Mouse (Mus musculus): ENCODE data around the gene Syce1. TPM values are rescaled to one million over a fixed set of nuclear protein-coding genes. Genes with fewer than 3 reads are reported as not detected.
"Not testable (repeated sequence)": the region's sequence is repeated elsewhere in the genome, so short reads cannot be mapped to it uniquely, and the experiment has no call there.

The Syce1 gene
- polyA plus RNA-seq, 1 experiment from 2014 or later: 0.25 TPM

- H3K27ac ChIP-seq (ENCODE audit: low read length): no peak overlapping the region
- no peak overlapping the region for H3K9ac ChIP-seq (replicated peaks; ENCODE audit: low read length)
- no peaks in the 10 kb centered on the region for H3K36me3 ChIP-seq (ENCODE audit: insufficient read depth, low read length)
- no peaks in the 10 kb centered on the region for H3K27me3 ChIP-seq (ENCODE audit: insufficient read depth, low read length)
- no peak for ATAC-seq (ENCODE audit: low FRiP score, low TSS enrichment)
- no peaks in the 10 kb centered on the region for H3K4me1 ChIP-seq (ENCODE audit: insufficient read depth, low read length)
- no peak overlapping the region for H3K4me3 ChIP-seq (ENCODE audit: low read length)
- no peak overlapping the region for H3K4me2 ChIP-seq (replicated peaks; ENCODE audit: low read depth, low read length)
- 72% methylated on average over 4 of the region's 4 CpGs for WGBS
- H3K9me3 ChIP-seq (ENCODE audit: low read length): no peaks in the 10 kb centered on the region
Measured at GRCm38 (mm10) chr7:140780548-140780947, 7.1 kb downstream of the Syce1 start.

- no peaks in the 10 kb centered on the region for H3K27me3 ChIP-seq (ENCODE audit: insufficient read depth, low read length)
- ATAC-seq (ENCODE audit: low FRiP score, low TSS enrichment): no peak
- H3K9ac ChIP-seq (replicated peaks; ENCODE audit: low read length): no peak overlapping the region
- no peaks in the 10 kb centered on the region for H3K4me1 ChIP-seq (ENCODE audit: insufficient read depth, low read length)
- WGBS: 77% methylated on average over 12 of the region's 12 CpGs
- H3K4me2 ChIP-seq (replicated peaks; ENCODE audit: low read depth, low read length): no peak overlapping the region
- no peak overlapping the region for H3K4me3 ChIP-seq (ENCODE audit: low read length)
- no peaks in the 10 kb centered on the region for H3K36me3 ChIP-seq (ENCODE audit: insufficient read depth, low read length)
- H3K27ac ChIP-seq (ENCODE audit: low read length): no peak overlapping the region
- no peaks in the 10 kb centered on the region for H3K9me3 ChIP-seq (ENCODE audit: low read length)
Measured at GRCm38 (mm10) chr7:140765888-140766739, 21.5 kb downstream of the Syce1 start.

GRCm38 (mm10) chr7:140765391-140765790, 22.3 kb downstream of the Syce1 start:
- 69% methylated on average over 1 of the region's 1 CpGs for WGBS
- not testable (repeated sequence) for ATAC-seq (ENCODE audit: low FRiP score, low TSS enrichment); H3K9me3 ChIP-seq (ENCODE audit: low read length)

DNA sequence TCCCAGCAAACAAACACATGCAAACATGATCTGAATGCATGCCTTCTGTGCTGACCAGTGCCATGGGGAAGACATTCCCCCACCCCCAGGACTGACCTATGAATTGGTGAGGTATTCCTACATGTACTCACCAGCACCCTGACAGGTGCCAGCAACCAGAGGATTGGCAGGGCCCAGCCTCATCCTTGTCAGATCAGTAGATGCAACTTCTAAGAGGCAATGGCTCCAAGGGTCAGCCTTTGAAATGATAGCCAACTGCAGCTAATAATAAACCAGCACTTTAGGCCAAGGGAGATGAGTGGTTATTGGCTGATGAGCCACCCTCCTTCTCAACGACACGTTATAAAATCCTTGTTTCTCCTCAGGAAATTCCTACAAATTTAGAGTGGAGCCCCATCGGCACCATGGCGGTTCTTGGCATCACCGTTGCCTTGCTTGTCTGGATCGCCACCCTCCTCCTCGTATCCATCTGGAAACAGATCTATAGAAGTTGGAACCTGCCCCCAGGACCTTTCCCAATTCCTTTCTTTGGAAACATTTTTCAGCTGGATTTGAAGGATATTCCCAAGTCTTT, 24.1 kb downstream of the Syce1 start, which contains the start of gene Cyp2e1:
TSS of gene Cyp2e1 (plus strand) at position 293 of the 574 bp plus-strand sequence.
- Histone ChIP-seq H3K9ac (replicated peaks; ENCODE audit: low read length) (no peak within 1 kb of the TSS), H3K9me3 (ENCODE audit: low read length) (no peaks in the 10 kb centered on the region), H3K4me1 (ENCODE audit: insufficient read depth, low read length) (no peaks in the 10 kb centered on the region), H3K36me3 (ENCODE audit: insufficient read depth, low read length) (no peaks in the 10 kb centered on the region), H3K27ac (ENCODE audit: low read length) (no peak within 1 kb of the TSS), H3K27me3 (ENCODE audit: insufficient read depth, low read length) (no peaks in the 10 kb centered on the region), H3K4me3 (ENCODE audit: low read length) (no peak within 1 kb of the TSS), H3K4me2 (replicated peaks; ENCODE audit: low read depth, low read length) (no peak within 1 kb of the TSS)
- no peak for ATAC-seq (ENCODE audit: low FRiP score, low TSS enrichment)
- WGBS: 77% methylated on average over 7 of the region's 7 CpGs

More at GRCm38 (mm10) chr7:140765391-140765790, 22.3 kb downstream of the Syce1 start:
- not testable (repeated sequence) for H3K4me3 ChIP-seq (ENCODE audit: low read length); H3K27me3 ChIP-seq (ENCODE audit: insufficient read depth, low read length); H3K4me2 ChIP-seq (replicated peaks; ENCODE audit: low read depth, low read length); H3K4me1 ChIP-seq (ENCODE audit: insufficient read depth, low read length); H3K9ac ChIP-seq (replicated peaks; ENCODE audit: low read length); H3K27ac ChIP-seq (ENCODE audit: low read length); H3K36me3 ChIP-seq (ENCODE audit: insufficient read depth, low read length)

DNA sequence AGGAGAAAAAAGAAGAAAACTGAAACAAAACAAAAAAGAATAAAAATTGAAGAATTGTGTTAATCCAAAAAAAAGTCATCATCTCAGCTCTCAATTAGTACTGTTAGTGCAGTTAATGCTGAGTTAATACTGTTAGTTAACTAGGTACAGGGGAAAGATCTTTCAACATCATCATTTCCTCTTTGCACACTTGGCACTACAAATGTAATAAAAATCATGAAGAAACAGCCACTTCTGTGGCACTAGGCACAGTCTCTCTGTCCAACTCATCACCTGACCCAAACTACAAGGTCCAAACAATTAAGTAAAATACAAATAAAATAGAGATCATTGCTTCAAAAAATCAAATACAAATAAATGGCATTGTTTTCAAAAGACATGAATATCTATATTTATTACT, 27.0 kb downstream of the Syce1 start:
- H3K27me3 ChIP-seq (ENCODE audit: insufficient read depth, low read length): no peaks in the 10 kb centered on the region
- no peak overlapping the region for H3K4me2 ChIP-seq (replicated peaks; ENCODE audit: low read depth, low read length)
- no peak overlapping the region for H3K27ac ChIP-seq (ENCODE audit: low read length)
- no peak overlapping the region for H3K9ac ChIP-seq (replicated peaks; ENCODE audit: low read length)
- H3K4me3 ChIP-seq (ENCODE audit: low read length): no peak overlapping the region
- H3K9me3 ChIP-seq (ENCODE audit: low read length): no peaks in the 10 kb centered on the region
- H3K4me1 ChIP-seq (ENCODE audit: insufficient read depth, low read length): no peaks in the 10 kb centered on the region
- no peaks in the 10 kb centered on the region for H3K36me3 ChIP-seq (ENCODE audit: insufficient read depth, low read length)
- ATAC-seq (ENCODE audit: low FRiP score, low TSS enrichment): no peak

DNA sequence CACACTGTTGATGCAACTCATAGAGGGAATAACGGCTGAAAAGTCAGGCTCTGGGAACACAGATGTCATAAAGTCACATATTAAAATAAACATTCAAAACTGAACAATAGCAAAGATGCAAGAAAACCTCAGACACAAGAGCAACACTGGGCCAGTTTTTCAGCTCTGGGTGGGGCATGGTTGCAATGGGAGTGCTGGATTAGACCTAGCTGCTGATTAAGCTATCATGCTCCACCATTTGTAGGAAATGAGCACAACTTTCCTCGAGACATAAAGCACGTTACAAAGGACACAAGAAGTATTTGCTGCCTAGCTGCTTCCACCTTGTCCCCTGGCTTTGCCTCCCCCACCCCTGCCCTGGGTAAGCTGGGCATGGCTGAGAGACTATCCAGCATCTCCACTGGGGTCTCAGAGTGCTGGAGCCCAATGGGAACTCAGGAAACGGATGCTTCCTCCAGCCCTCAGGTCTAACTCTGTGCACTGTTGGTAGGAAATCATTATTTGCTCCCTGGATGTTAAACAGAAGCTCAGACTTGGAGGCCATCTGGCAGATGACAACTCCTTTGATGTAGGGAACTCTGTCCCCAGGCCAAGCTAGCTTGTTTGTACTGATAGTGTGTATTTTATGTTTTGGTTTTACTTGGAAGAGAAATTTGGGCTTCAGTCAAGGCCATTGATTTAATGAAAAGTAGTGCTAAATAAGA, 31.3 kb downstream of the Syce1 start:
- H3K9me3 ChIP-seq (ENCODE audit: low read length): 0 out of 2 replicates have a peak, but pooled peaks cover 4% of the 10 kb centered on the region
- H3K27ac ChIP-seq (ENCODE audit: low read length): no peak overlapping the region
- no peaks in the 10 kb centered on the region for H3K36me3 ChIP-seq (ENCODE audit: insufficient read depth, low read length)
- no peak overlapping the region for H3K4me2 ChIP-seq (replicated peaks; ENCODE audit: low read depth, low read length)
- 59% methylated on average over 4 of the region's 4 CpGs for WGBS
- H3K4me3 ChIP-seq (ENCODE audit: low read length): no peak overlapping the region
- no peak overlapping the region for H3K9ac ChIP-seq (replicated peaks; ENCODE audit: low read length)
- H3K4me1 ChIP-seq (ENCODE audit: insufficient read depth, low read length): no peaks in the 10 kb centered on the region
- no peaks in the 10 kb centered on the region for H3K27me3 ChIP-seq (ENCODE audit: insufficient read depth, low read length)
- ATAC-seq (ENCODE audit: low FRiP score, low TSS enrichment): no peak

- no peaks in the 10 kb centered on the region for H3K27me3 ChIP-seq (ENCODE audit: insufficient read depth, low read length)
- no peak overlapping the region for H3K9ac ChIP-seq (replicated peaks; ENCODE audit: low read length)
- H3K4me2 ChIP-seq (replicated peaks; ENCODE audit: low read depth, low read length): no peak overlapping the region
- no peaks in the 10 kb centered on the region for H3K4me1 ChIP-seq (ENCODE audit: insufficient read depth, low read length)
- H3K9me3 ChIP-seq (ENCODE audit: low read length): 0 out of 2 replicates have a peak, but pooled peaks cover 4% of the 10 kb centered on the region
- no peak overlapping the region for H3K4me3 ChIP-seq (ENCODE audit: low read length)
- H3K27ac ChIP-seq (ENCODE audit: low read length): no peak overlapping the region
- H3K36me3 ChIP-seq (ENCODE audit: insufficient read depth, low read length): no peaks in the 10 kb centered on the region
- no peak for ATAC-seq (ENCODE audit: low FRiP score, low TSS enrichment)
Measured at GRCm38 (mm10) chr7:140754556-140754955, 33.1 kb downstream of the Syce1 start.

DNA sequence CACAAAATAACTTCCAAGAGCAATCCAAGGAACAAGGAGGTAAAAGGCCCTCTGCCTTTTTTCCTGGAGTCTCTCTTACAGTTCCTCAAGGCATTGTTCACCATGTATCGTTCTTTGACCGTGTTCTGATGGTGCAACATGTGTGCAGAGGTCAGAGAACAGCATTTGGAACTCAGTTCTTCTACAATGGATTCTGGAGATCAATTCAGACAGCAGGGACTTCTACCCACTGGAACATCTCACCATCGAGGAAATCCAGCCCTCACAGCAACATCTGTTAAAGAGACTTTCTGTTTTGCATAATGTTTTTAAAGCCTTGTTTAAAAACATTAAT, 38.9 kb downstream of the Syce1 start:
- H3K4me1 ChIP-seq (ENCODE audit: insufficient read depth, low read length): no peaks in the 10 kb centered on the region
- no peaks in the 10 kb centered on the region for H3K9me3 ChIP-seq (ENCODE audit: low read length)
- no peak overlapping the region for H3K4me2 ChIP-seq (replicated peaks; ENCODE audit: low read depth, low read length)
- no peaks in the 10 kb centered on the region for H3K36me3 ChIP-seq (ENCODE audit: insufficient read depth, low read length)
- no peak overlapping the region for H3K27ac ChIP-seq (ENCODE audit: low read length)
- no peak for ATAC-seq (ENCODE audit: low FRiP score, low TSS enrichment)
- H3K4me3 ChIP-seq (ENCODE audit: low read length): no peak overlapping the region
- H3K27me3 ChIP-seq (ENCODE audit: insufficient read depth, low read length): no peaks in the 10 kb centered on the region
- 89% methylated on average over 3 of the region's 3 CpGs for WGBS
- no peak overlapping the region for H3K9ac ChIP-seq (replicated peaks; ENCODE audit: low read length)

GRCm38 (mm10) chr7:140748116-140748826, 39.4 kb downstream of the Syce1 start:
- Histone ChIP-seq H3K27me3 (ENCODE audit: insufficient read depth, low read length) (no peaks in the 10 kb centered on the region), H3K4me1 (ENCODE audit: insufficient read depth, low read length) (no peaks in the 10 kb centered on the region), H3K9ac (replicated peaks; ENCODE audit: low read length) (no peak overlapping the region), H3K36me3 (ENCODE audit: insufficient read depth, low read length) (no peaks in the 10 kb centered on the region), H3K4me2 (replicated peaks; ENCODE audit: low read depth, low read length) (no peak overlapping the region), H3K4me3 (ENCODE audit: low read length) (no peak overlapping the region), H3K9me3 (ENCODE audit: low read length) (no peaks in the 10 kb centered on the region), H3K27ac (ENCODE audit: low read length) (no peak overlapping the region)
- WGBS: 76% methylated on average over 6 of the region's 6 CpGs
- ATAC-seq (ENCODE audit: low FRiP score, low TSS enrichment): no peak

Measured in kidney, embryonic 16.5 days (tissue).